Mouse (Mus musculus) cerebellum, adult 2 months (tissue): ENCODE measurements at regions not wholly inside any gene's neighbourhood (a gene's known extent, or its start where the extent isn't known, plus 50 kb on each side); places are given as distances from the start of the nearest gene placed in this dataset.

Experiments
- CTCF ChIP-seq: fragments of 200-500 bp; IDR thresholded peaks from 2 replicates; pipeline ENCODE4 v1.5.1; 2011; ENCODE audit warnings: low read depth, mild to moderate bottlenecking, control low read depth, low read length, moderate library complexity, borderline replicate concordance; ENCODE audit not compliant: insufficient read depth
- POLR2A ChIP-seq: fragments of 200-500 bp; IDR thresholded peaks from 2 replicates; pipeline ENCODE4 v1.6.1; 2011; ENCODE audit warnings: low read length, control low read depth, borderline replicate concordance; ENCODE audit not compliant: insufficient read depth

DNA sequence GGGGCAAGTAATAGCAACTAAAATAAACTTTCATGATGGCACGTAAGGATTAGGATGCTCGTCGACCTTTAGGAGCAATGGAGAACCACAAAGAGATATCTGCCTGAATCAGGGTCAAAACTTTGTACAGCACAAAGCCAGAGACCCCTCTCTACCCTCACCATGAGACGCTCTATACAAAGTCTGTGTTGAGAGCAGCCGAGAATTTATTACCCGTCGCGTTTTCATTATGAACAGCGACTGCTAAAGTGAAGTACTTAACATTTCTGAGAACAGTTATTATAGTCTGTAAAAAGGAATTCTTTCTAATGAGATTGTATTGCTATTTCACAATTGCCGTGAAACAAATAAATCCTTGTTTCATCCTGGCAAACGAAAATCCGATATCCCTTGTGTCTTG lies 296.1 kb upstream of the Rsrc1 start:
- TF ChIP-seq CTCF (no peak), POLR2A (no peak)
